Mouse (Mus musculus) erythroblast, embryonic 14.5 days (primary cell): ENCODE data around the gene Gpr19.

Experiments
- GATA1 ChIP-seq: IDR thresholded peaks from 2 replicates; pipeline ENCODE4 v1.6.1; 2012; ENCODE audit warnings: low read length, inconsistent platforms, mixed read lengths
- TAL1 ChIP-seq: IDR thresholded peaks from 3 replicates; pipeline ENCODE4 v1.6.1; 2012; ENCODE audit warnings: low read length, inconsistent platforms, mixed read lengths

DNA sequence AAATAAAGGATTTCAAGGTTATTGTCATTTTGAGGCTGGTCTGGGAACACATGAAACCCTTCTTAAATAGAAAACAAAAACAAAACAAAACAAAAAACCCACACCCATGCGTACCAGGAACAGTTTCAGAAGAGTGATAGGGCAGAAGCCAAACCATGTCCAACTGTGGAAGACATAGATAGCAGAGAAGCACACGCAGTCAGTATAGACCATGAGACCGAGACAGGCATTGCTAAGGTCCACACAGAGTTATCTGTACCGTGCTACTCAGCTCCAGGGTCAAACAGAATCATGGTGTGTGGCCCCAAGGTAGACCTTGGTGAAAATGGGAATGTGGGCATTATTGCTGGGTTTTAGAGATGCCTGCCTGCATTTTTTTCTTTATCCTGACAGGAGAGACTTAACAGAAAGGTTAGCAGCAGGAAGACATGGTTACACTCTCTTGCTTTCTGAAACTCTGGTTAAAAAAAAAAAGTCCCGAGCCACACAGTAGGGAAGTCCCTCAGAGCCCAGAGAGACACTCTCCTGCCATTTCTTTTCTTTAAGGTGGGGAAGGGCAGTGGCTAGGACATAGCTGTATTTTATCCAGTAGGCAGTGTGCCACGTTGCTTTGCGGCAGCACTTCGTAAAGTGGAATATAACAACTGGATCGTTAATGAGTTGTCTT is 63.7 kb downstream of the Gpr19 start:
- TF ChIP-seq GATA1 (no peak), TAL1 (no peak)
